Mouse (Mus musculus) MN1 (cell line): ENCODE measurements around the gene Sco2.

Experiments
- DNase-seq: peaks from one replicate; pipeline ENCODE4 v3.0.0-alpha.2; 2016; ENCODE audit warnings: low spot score

Sco2 gene

DNA sequence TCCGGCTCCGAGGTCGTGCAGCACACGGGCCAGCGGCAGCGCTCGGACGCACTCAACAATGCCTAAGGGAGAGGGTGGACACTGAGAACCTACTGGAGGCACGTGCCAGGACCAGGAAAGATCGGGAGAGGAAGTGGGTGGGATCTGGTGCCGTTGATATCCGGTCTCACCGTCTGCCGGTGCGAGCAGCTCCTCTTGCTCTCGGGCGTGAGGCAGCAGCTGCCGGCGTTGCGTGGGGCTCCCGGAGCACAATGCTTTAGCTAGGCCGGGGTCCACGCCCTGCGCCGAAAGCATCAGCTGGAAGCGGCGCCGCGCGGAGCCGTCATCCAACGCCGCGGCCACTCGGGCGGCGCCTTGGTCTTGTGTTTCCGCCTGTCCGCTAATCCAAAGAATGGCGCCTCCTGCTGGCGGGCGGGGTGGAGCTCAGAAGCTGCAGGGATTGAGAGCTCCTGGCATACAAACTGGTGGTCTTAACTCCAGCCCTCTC, at the start of gene Sco2:
Gene Sco2 (minus strand): TSS at position 85 of the 487 bp plus-strand sequence.
- peak; percentile 92 for DNase-seq

GRCm38 (mm10) chr15:89421938-89422337, 48.3 kb upstream of the Sco2 start:
- no peak for DNase-seq

DNA sequence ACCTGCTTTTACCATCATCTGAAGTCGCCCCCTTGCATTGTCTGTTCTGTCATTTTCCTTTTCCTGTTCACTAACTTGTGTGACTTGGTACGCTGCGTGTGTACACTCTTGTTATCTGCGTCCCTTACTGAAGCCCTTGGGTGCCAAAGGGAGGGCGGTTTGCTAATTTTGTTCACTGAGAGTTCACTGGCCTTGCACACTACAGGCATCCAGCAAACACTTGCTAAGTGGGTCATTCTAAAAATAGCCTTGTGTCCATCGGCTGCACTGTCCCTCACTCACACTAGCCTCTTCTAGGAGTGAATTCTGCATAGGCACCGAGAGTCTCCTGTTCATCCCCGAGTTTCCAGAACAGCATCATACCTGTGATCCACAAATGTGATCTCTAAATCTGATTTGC, 41.6 kb upstream of the Sco2 start:
- no peak for DNase-seq

GRCm38 (mm10) chr15:89410118-89410517, 36.5 kb upstream of the Sco2 start, which contains the start of gene Syce3:
Syce3 (minus strand) TSS chr15:89410503.
- no peak for DNase-seq

DNA sequence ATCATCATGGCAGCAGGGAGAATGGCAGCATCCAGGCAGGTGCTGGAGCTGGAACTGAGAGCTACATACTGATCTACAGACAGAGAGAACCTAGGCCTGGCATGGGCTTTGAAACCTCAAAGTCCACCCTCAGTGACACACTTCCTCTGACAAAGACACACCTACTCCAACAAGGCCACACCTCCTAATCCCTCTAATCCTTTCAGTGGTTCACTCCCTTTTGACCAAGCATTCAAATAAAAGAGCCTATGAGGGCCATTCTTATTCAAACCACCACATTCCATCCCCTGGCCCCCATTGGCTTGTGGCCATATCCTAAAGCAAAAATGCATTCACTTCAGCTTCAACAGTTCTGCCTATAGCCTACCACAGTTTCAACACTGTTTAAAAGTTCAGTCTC, 33.0 kb upstream of the Sco2 start:
- no peak for DNase-seq

- no peak for DNase-seq
Measured at GRCm38 (mm10) chr15:89404831-89405623, 31.4 kb upstream of the Sco2 start.

- DNase-seq = no peak
Measured at GRCm38 (mm10) chr15:89402471-89402870, 28.8 kb upstream of the Sco2 start.

DNA sequence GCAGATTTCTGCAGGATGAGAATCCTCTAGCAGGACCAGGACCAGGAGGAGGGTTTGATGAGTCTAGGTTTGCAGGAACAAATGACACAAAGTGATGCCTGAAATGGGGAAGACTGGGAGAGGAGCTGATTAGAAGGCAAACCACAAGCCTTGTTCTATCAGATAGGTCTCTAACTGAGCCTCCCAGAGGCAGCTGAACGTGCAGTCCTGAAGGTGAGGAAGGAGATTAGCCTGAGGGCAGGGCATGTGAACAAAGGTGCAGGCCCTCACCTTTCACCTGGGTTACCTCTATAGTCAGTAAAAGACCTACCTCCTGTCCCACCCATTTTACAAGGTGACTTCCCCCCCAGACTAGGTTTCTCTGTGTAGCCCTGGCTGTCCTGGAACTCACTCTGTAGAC, 26.1 kb upstream of the Sco2 start:
- DNase-seq = no peak

DNA sequence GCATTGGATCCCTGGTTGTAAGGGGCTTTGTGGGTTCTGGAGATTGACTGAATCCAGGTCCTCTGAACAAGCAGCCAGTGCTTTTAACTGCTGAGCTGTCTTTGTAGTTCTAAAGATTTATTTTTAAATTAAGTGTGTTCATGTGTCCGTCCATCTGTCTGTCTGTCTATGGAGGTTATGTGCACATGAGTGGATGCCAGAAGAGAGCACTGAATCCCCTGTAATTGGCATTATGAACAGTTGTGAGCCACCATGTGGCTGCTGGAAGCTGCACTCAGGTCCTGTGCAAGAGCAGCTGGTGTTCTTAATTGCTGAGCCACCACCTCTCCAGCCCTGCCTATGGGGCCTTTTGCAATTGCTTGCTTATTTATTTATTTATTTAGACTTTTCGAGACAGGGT, 24.5 kb upstream of the Sco2 start:
- no peak for DNase-seq

- no peak for DNase-seq
Measured at GRCm38 (mm10) chr15:89396883-89397282, 23.2 kb upstream of the Sco2 start.

DNA sequence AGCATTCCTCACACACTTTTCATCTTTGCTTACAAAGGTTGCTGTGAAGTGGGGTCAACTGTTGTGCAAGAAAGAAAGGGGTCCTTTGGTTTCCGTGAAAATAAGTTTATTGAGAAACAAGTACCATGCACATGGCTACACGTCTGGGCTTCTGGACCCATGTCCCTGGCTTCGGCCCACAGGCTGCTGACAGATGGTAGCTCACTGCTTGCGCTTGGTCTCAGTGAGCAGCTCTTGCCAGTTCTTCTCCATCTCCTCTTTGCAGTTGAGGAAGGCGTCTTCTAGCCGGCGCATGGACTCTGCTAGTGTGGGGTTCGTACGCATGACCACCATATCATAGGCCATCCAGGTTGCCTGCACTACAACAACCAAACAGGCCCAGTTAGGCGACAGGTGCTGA, 16.4 kb upstream of the Sco2 start:
- no peak for DNase-seq

DNA sequence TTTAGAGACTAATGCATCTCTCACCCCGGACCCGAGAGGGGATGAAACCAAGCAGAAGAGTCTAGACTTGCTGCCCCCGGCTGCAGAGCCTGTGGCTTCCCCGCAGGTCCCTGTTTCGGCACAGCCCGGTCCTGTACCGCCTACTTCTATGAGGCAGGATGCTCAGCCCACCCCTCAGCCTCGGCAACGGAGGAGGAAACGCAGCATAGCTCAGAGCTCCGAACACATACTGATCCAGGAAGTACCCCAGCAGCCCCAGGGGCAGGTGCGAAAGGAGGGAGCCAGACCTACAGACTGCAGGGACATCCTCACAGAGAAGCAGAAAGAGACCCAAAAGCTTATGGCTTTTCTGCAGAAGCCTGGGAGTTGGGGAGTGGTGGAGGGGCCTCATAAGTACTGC, 13.5 kb upstream of the Sco2 start:
- DNase-seq = no peak

GRCm38 (mm10) chr15:89384617-89385016, 11.0 kb upstream of the Sco2 start, which contains the start of gene Klhdc7b:
Klhdc7b (plus strand) TSS chr15:89384917.
- DNase-seq = no peak

DNA sequence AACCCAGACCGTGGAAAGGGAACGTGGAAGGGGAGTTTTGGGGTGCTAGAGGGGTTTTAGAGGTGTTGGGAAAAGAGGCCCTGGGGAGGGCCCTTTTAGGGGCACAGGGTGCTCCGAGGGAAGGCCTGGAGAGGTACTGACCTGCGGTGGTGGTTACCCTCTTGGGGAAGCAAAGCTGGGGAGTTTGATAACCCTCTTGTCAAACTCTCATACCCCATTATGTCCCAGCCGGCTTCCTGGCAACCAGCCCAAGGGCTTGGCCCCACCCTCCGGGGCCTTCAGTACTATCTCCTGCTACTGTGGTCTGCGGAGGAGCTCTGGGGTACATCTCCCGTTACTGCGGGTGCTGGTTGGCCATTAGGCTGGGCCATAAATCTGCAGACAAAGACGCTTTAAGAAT, 5.8 kb upstream of the Sco2 start:
- DNase-seq = no peak

DNA sequence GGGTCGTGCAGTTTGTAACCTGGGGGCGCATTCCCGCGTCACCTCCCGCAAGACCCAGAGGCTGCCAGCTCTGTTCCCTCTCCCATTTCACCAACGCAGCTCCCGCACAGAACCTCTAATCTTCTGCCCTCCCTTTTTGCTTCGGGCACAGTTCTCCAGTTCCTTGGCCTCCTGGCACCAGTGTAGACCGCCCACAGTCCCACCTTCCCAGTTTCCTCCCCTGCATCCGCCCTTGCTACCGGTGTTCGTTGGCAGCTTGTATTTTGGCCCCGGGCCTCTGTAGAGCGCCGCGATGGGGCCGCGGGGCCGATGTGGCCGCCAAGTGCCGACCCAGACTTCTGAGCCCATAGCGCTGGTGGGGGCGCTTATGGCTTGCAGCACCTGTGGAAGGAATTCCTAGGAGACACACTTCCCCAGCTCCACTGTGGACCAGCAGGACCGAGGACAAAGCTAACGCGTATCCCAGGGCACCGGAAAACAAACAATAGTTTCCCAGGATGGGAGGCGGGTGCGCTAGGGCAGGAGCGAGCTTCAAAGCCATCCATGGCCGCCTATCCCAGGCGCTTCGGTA, 5.3 kb upstream of the Sco2 start, which contains the start of gene Odf3b:
Gene Odf3b (minus strand): TSS at position 452 of the 571 bp plus-strand sequence.
- no peak for DNase-seq

DNA sequence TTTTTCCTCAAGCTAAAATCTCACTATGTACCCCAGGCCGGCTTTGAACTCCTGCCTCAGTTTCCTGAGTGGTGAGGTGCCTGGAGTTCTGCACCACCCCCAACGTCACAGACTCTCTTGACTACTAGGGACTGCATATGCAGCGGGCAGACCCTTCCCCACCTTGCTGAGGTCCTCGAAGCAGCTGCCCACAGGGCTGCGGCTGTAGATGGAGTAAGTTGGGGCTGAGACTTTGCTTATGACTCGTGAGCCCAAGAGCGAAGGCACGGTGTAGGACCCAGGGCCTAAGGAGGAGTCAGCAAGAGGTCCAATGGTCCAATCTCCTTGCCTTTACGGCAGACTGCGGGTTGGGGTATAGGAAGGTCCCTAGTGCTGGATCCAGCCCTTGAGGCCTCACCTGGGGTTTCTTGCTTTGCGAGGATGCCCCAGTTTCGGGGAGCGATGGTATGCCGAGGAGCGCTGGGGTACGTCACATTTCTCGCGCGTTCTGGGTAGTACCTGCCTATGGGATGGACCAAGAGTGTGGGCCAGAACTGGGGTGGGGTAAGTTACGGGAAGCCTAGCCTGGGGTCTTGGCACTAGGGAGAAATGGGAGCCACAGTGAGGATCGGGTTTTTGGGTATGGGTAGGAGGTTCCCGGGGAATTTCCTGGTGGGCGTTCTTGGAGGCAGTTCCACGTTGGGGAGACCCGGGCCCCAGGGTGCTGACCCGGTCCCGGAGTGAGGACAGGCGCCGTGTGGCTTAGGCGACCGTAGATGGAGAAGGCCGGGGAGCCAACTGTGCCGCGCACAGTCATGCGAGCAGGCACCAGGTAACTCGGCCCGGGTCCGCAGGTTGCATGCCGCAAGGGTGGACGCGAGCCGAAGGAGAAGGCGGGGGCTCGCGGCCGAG, 4.5 kb upstream of the Sco2 start:
- DNase-seq = no peak

GRCm38 (mm10) chr15:89377362-89377761, 3.7 kb upstream of the Sco2 start:
- DNase-seq = no peak

DNA sequence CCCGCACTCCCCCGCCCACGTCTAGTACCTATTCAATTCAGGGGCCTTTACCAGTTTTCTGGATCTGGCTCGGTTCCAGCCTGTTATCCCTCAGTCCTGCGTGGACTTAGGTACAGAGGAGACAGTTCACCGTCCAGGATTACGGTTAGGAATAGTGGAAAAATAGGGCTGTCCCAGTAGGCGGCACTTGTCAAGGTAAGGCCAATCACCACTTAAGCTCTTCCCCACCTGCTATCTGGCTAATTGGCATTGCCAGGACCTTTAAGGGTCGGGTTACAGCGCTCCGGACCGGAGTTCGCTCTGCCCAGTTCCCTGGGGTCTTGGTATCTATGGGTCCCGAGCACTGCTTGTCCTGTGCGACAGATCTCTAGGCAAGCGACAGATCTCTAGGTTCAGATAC, 3.3 kb upstream of the Sco2 start, which contains the start of gene Tymp:
Gene Tymp (minus strand): TSS at position 83 of the 400 bp plus-strand sequence.
- no peak for DNase-seq

DNA sequence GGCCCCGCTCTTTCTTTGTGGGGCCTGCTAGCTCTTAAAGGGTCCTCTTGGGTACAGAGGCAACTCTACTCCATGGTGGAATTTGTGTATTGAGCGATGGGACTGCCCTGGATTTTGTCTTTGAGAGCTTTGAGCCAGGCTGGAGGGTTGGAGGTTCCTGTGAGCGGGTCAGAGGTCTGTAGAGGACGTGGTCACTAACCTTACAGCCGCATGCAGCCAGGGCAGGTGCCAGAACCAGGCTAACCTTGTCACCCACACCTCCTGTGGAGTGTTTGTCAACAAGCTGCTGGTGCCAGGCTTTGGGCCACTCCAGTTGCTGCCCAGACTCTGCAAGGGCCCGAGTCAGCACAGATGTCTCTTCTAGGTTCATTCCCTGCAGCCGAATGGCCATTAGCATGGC, 2.4 kb upstream of the Sco2 start:
- DNase-seq = no peak

DNA sequence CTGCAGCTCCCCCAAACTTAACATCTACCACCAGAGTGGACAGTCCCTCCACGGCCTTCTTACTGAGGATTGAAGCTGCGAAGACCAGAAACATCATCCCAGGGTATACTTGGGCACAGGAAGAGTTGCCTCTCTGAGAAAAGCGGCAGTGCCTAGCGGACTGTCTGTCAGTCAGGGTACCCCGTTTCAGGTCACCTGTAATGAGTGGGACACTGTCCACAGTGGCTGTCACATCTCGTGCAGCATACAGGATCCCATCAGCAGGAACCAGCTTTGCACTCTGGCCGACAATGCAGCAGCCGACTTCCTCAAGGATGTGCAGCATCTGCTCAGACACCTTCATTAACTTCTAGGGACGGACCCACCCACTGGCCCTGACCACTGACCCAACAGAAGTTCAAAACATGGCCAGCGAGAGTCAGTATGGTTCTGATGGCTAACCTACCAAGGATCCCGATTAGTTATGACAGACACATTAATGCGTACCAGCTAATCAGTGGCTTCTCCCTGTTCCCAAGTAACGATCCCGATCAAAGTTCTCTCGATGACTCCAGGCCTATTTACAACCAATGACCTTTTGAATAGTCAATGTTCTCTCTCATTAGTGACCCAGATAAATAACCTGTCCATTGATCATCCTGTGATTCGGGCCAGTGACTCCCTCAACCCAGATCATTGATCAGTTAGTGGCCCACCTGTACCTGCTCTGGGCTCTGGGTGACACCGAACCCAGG, 1.3 kb upstream of the Sco2 start:
- no peak for DNase-seq

DNA sequence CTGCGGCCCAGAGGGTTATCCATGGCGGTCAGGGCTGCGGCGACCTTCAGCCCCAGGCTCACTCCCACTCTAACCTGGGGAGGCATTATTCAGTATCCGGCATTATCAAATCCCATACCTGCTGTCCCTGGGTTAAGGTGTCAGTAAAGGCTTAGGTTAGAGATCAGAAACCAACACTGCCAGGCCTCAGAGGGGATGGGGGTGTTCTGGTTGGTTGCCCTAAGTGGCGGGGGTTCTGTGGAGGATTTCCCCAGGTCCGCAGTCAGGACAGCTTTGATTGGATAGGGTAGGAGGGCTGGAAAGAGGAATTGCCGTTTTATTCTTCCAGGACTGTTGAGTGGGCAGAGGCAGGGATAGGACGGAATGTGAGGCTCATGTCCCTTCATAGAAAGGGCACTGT, 694 bp upstream of the Sco2 start:
- DNase-seq = no peak
